In the genomic region with DNA sequence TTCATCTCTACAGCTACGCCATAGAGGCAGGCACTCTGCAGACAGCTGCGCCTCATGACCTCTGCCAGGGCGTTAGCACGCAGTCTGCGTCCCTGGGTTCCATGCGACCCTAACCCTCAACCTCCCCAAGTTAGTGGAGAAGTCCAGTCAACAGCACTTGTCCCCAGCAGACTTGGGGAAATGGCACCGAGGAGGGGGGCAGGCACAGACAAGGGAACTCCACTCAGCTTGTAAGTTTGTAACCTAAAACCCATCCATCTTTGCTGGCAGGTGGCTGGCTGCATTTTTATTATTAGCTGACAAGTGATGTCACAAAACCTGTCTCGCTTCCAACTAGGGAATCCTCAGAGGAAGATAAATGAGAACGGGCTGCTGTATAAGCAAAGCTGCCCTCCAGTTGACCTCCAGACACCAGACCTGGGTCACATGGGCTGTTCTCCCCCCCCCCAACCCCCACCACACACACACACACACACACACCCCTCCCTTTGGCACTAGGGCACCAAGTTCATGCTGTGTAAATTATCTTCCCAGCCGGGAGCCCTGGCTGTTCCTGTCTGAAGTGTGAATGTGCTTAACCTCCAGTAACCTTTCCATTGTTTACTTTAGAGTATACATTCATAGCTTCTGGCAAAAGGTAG, we compare ENCODE assay signal across 8 mouse cellular contexts.
A peak's percentile ranks its signal among the peaks of the same experiment; 100 is the strongest.
DNase-seq lines count a peak whose midpoint lies in the region; ATAC-seq lines count a peak whose summit lies in the region.

No protein-coding gene starts in this region.

- peak; percentile 33 for DNase-seq in adrenal gland, adult 2 months
- DNase-seq in adrenal gland, adult 8-10 months = no peak
- peak; percentile 63 for DNase-seq in fat pad, adult 2 months (ENCODE audit: extremely low read depth, low read depth, low spot score)
- peak; percentile 84 to 85 for DNase-seq in heart, postnatal 10 days
- DNase-seq in large intestine, adult 2 months (ENCODE audit: low read depth, low spot score) = peak; percentile 13
- DNase-seq in spleen, postnatal 10 days (ENCODE audit: low spot score in 2 of 2) = no peak
- DNase-seq in urinary bladder, postnatal 25 days (ENCODE audit: low spot score) = no peak

- H3K36me3 ChIP-seq in midbrain, embryonic 15.5 days (replicated peaks) = peaks cover 14% of the 10 kb centered on the region; the same call in 1 of the 2 replicates

- H3K9ac ChIP-seq in midbrain, embryonic 15.5 days = no peak overlapping the region

- ATAC-seq in midbrain, embryonic 15.5 days (replicated peaks) = peak; percentile 62

- H3K9me3 ChIP-seq in midbrain, embryonic 15.5 days = no peaks in the 10 kb centered on the region

- H3K4me1 ChIP-seq in midbrain, embryonic 15.5 days = peaks cover 25% of the 10 kb centered on the region

- no peaks in the 10 kb centered on the region for H3K27me3 ChIP-seq in midbrain, embryonic 15.5 days (replicated peaks)

- intact Hi-C loops in heart, postnatal 10 days (cut with DNase I) = loop anchor here (2.0 to 5.0 kb wide), 3 partner anchors 67 to 112 kb away; no protein-coding TSS in a partner anchor

- no peak overlapping the region for H3K4me2 ChIP-seq in midbrain, embryonic 15.5 days

- 21% methylated on average over 10 of the region's 10 CpGs for WGBS in large intestine, adult 2 months
- WGBS in midbrain, embryonic 15.5 days = 24% methylated on average over 10 of the region's 10 CpGs

- no peak overlapping the region for H3K4me3 ChIP-seq in midbrain, embryonic 15.5 days

- peak overlapping the region; percentile 16 for H3K27ac ChIP-seq in midbrain, embryonic 15.5 days

Comparison
In these comparisons a context has a peak if more than half of its experiments do, and no peak if none do; other contexts are left out.
1. DNase-seq: peak in adrenal gland, adult 2 months (single experiment), fat pad, adult 2 months (single experiment), heart, postnatal 10 days (2 of 2) and large intestine, adult 2 months (single experiment); none in adrenal gland, adult 8-10 months (single experiment), spleen, postnatal 10 days (0 of 2) and urinary bladder, postnatal 25 days (single experiment).